Mouse (Mus musculus) liver, embryonic 14 days (tissue): ENCODE data around the gene Bptf. TPM values are rescaled to one million over a fixed set of nuclear protein-coding genes. Genes with fewer than 3 reads are reported as not detected.

ENCODE experiments used
- polyA plus RNA-seq: library from polyadenylated mRNA; depleted of rRNA; stranded (reverse); fragments of >200 nt; gene quantifications from 2 replicates; pipeline ENCODE4 v1.2.3, GENCODE M21; 2012; rRNA removed

The Bptf gene
- 10.6 and 11.2 TPM in 2 replicates for polyA plus RNA-seq

DNA sequence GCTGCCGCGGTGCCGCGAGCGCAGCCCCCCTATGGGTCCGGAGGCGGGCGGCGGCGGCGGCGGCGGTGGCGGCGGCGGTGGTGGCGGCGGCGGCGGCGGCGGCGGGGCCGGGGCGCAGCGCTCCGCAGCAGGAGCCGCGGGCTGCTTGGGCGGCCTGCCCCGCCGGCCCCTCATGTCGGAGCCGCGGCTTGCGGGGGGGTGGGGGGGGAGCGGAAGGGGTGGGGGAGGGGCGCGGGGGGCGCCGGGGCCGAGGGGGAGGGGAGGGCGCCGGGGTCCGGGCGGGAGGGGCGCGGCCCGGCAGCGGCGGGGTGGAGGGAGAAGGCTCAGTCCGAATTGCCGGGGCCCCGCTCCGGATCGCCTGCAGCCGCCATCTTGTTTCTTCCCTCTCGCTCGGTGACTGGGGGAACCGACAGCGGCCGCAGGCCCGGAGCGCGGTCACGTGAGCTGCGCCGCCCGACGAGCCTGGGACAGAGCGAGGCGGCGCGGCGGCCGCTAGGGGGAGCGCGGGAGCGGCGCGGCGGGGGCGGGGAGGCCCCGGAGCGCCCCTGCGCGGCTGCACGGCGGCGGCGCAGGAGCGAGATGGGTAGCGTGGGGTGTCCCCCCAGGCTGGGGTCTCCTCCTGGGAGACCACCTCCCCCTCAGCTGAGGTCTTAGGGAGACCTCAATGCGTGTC, at the start of gene Bptf:
TSS of gene Bptf (minus strand) at position 379 of the 673 bp plus-strand sequence.

DNA sequence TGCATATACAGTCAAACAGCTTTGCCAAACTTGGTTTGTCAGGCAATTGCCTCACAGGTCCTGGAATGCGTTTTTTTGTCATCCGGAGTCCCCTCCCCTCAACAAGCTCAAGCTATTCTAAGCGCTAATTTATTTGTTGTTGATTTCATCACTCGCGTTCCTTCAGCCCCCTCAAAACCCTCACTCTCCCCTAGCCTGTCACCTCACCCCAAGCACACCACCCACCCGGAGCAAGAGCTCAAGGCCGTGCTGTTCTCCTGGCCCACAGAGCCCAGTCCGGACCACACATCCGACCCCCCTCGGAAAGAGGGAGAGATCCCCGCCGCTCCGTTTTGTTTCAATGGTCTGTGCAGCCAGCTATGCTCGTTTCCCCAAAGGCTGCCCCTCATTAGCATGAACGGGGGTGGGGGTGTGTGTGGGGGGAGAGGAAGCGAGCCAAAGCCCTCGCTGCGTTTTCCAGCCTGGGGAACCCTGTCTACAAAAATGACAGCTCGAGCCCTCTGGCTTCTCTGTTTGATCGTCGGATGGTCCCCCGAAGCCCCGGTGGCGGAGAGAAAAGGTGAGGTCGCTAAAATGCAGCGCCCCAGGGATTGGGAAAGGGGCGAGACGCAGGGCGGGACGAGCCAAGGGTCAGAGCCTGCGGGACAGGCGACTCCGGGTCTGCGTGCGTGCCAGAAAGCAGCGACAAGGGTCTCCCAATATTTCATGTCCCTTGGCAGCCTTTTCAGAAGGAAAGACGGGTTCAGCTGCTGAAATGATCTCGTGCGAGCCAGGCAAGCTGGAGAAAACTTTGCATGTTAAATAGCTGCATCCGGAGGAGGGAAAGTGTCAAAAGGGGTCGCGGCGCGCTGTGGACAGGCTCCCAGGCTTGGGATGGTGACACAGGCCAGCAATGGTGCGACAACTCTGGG, 106.3 kb downstream of the Bptf start, which contains the start of gene 1810010H24Rik:
TSS of gene 1810010H24Rik (plus strand) at position 271 of the 911 bp plus-strand sequence.

DNA sequence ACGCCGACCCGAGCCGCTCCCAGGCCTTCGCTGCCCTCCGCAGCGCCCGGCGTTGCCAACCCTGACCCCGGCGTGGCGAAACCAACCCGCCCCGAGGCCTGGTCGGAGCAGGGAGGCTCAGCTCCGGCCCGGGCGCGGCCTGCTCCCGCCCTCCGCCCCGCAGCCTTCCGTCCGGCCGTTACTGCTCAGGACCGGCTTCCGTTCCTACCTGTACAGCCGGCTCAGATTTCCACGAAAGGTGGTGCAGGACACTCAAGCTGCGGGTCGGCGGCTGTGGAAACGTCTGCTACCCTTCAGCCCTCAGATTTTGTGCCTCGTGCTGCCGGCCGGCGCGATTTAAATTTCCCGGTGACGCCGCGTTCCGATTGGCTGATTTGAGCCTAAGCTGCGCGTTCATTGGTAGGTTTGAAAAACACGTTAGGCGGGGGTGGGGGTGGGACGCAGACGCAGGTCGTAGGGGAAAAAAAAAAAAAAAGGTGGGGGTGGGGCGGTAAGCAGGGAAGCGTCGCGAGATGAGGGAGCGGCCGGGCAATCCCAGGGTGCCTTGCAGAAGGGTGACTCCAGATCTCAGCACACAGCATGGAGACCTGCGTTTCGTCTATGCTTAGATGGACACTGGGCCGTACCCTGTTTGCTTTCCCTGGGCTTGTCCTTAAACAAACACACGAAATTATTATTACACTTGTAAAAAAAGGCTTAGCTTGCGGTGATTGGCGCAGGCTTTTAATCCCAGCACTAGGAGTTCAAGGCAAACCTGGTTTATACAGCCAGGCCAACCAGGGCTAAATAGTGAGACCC, 132.6 kb downstream of the Bptf start, which contains the start of gene Kpna2:
TSS of gene Kpna2 (minus strand) at position 391 of the 798 bp plus-strand sequence.

Other genes with a start within 250 kb of the Bptf start
- 2.9 and 3.8 TPM in 2 replicates for gene Smurf2, start 211.4 kb downstream of the Bptf start, polyA plus RNA-seq
- 142 and 177 TPM in 2 replicates for gene Kpna2, start 132.6 kb downstream of the Bptf start, polyA plus RNA-seq
- gene 1810010H24Rik, start 106.4 kb downstream of the Bptf start, polyA plus RNA-seq, result 1.8 and 1.9 TPM in 2 replicates
- gene Nol11, start 57.3 kb upstream of the Bptf start, polyA plus RNA-seq, result 11.9 and 12.7 TPM in 2 replicates